Mouse (Mus musculus): ENCODE results near the gene Mrpl43. TPM values are rescaled to one million over a fixed set of nuclear protein-coding genes. Genes with fewer than 3 reads are reported as not detected.

The Mrpl43 gene
- total and polyA plus RNA-seq, 3 experiments, result 45.6 to 64.7 (median 53.6) TPM

DNA sequence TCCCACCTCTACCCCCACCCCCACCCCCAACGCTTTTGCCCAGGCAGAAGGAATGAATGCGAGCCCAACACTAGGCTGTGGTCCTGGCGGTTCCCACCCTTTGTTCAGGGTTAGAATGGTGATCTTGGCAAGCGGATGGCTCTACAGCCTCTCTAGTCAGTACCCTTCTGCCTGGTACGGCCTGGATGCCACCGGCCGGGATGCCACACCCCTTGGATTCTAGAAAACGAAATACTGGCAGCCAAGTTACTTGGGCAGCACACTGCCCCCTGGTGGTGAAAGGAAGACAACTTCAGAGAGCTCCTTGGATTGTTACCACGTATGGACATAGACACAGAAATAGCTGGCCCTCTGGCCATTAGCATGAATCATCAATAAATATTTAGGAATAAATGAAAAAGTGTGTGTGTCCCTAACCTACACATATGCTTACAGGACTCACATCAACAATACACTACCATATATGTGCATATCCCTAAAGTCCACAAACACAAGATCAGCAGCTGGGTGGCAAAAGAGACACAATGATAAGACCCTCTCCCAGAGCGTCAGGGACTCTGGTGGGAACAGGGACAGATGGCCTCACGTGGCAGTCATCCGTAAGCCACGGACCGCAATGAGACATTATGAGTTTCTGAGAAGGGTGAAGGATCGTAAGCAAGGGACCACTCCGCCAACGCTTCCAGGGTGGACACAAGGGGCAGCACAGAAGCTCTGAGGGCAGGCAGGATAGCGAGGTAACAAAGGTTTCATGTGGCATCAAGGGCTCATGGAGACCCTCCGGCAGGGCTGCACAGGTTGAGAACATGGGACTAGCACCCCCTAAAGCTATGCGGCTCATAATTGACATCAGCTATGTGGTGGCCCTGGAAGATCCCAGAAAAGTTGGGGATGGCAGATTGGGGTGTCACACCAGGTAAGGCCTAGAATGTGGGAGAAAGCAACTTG lies 24.8 kb upstream of the Mrpl43 start:
- Histone ChIP-seq H3K9ac (ENCODE audit: low read depth, low read length) (peak overlapping the region; percentile 62), H3K36me3 (ENCODE audit: control insufficient read depth, insufficient read depth, low read length) (peaks cover 8% of the 10 kb centered on the region; the same call in 1 of the 2 replicates), H3K27ac (no peak overlapping the region), H3K4me1 (ENCODE audit: control insufficient read depth, insufficient read depth, low read length) (peaks cover 22% of the 10 kb centered on the region), H3K79me2 (replicated peaks; ENCODE audit: control insufficient read depth, insufficient read depth, low read length) (no peaks in the 10 kb centered on the region), H3K27me3 (ENCODE audit: control insufficient read depth, insufficient read depth, low read length) (no peaks in the 10 kb centered on the region), H3K4me3 (peak overlapping the region; percentile 36; the same call in 1 of the 2 replicates)
- 39% methylated on average over 20 of the region's 20 CpGs for WGBS
- intact Hi-C loops (cut with DNase I), result loop anchor here (1.0 to 10.0 kb wide), 2 partner anchors 18 to 446 kb away; no protein-coding TSS in a partner anchor
- peak; percentile 76 to 78 for DNase-seq
- TF ChIP-seq EP300 (IDR thresholded peaks at IDR 0.05; ENCODE audit: insufficient read depth, low read depth, low read length), result 0 out of 2 replicates have a peak, but pooled peaks have one; percentile 22
- TF ChIP-seq CTCF (IDR thresholded peaks at IDR 0.05), result peak; percentile 88
- TF ChIP-seq POLR2A (IDR thresholded peaks at IDR 0.05; ENCODE audit: insufficient read depth, low read depth, low read length), result no peak

DNA sequence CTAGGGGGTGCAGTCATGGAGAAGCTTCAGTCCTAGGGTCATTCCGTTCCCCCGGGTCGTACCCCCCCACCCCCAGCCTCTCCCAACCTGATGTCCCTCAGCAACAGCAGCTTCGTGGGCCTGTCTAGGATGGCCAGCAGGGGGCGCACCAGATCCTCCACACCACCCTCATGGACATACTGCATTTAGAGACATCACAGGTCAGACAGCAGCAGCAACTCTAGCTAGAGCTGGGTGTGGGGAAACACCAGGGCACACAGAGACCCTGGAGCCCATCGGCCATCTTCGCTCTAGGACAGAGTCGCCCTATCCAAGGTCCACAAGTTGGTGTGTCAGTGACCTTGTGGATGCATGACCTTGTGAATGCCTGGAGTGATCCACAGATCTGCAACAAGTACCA lies 23.9 kb upstream of the Mrpl43 start:
- Histone ChIP-seq H3K27ac (no peak overlapping the region), H3K4me1 (ENCODE audit: control insufficient read depth, insufficient read depth, low read length) (peaks cover 22% of the 10 kb centered on the region), H3K27me3 (ENCODE audit: control insufficient read depth, insufficient read depth, low read length) (no peaks in the 10 kb centered on the region), H3K79me2 (replicated peaks; ENCODE audit: control insufficient read depth, insufficient read depth, low read length) (no peaks in the 10 kb centered on the region), H3K9ac (ENCODE audit: low read depth, low read length) (no peak overlapping the region), H3K36me3 (ENCODE audit: control insufficient read depth, insufficient read depth, low read length) (peaks cover 8% of the 10 kb centered on the region; the same call in 1 of the 2 replicates), H3K4me3 (no peak overlapping the region)
- peak; percentile 68 to 75 for DNase-seq
- intact Hi-C loops (cut with DNase I), result loop anchor here (10.0 kb wide), 1 partner anchor 445 kb away; no protein-coding TSS in a partner anchor
- TF ChIP-seq POLR2A (IDR thresholded peaks at IDR 0.05; ENCODE audit: insufficient read depth, low read depth, low read length) (no peak), CTCF (IDR thresholded peaks at IDR 0.05) (peak; percentile 77), EP300 (IDR thresholded peaks at IDR 0.05; ENCODE audit: insufficient read depth, low read depth, low read length) (peak; percentile 55; the same call in 1 of the 2 replicates)
- 26% methylated on average over 8 of the region's 8 CpGs for WGBS

DNA sequence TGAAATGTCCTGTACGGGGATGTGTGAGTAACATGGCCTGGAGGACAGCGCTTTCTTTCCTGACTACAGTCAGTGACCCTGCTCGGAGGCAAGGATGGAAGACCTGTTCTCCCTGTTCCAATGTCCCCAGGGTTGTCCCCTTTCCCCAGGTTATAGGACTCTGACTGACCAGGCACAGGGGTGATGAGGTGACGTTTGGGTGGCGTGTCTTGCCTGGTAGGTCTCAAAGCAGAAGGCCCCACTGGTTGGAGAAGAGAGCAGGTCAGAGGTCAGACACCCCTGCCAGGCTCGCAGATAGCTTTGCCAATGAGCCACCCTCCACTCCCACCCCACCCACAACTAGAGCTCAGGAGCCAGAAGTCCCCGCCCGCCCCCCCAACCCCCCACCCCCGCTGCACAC lies 23.3 kb upstream of the Mrpl43 start:
- intact Hi-C loops (cut with DNase I), result no loop called here
- H3K36me3 ChIP-seq (ENCODE audit: control insufficient read depth, insufficient read depth, low read length), result peaks cover 8% of the 10 kb centered on the region; the same call in 1 of the 2 replicates
- no peaks in the 10 kb centered on the region for H3K27me3 ChIP-seq (ENCODE audit: control insufficient read depth, insufficient read depth, low read length)
- no peak overlapping the region for H3K27ac ChIP-seq
- TF ChIP-seq POLR2A (IDR thresholded peaks at IDR 0.05; ENCODE audit: insufficient read depth, low read depth, low read length) (no peak), EP300 (IDR thresholded peaks at IDR 0.05; ENCODE audit: insufficient read depth, low read depth, low read length) (no peak), CTCF (IDR thresholded peaks at IDR 0.05) (no peak)
- no peak overlapping the region for H3K4me3 ChIP-seq
- peaks cover 22% of the 10 kb centered on the region for H3K4me1 ChIP-seq (ENCODE audit: control insufficient read depth, insufficient read depth, low read length)
- no peak for DNase-seq
- 70% methylated on average over 9 of the region's 9 CpGs for WGBS
- no peak overlapping the region for H3K9ac ChIP-seq (ENCODE audit: low read depth, low read length)
- peaks cover 1% of the 10 kb centered on the region for H3K79me2 ChIP-seq (replicated peaks; ENCODE audit: control insufficient read depth, insufficient read depth, low read length)

DNA sequence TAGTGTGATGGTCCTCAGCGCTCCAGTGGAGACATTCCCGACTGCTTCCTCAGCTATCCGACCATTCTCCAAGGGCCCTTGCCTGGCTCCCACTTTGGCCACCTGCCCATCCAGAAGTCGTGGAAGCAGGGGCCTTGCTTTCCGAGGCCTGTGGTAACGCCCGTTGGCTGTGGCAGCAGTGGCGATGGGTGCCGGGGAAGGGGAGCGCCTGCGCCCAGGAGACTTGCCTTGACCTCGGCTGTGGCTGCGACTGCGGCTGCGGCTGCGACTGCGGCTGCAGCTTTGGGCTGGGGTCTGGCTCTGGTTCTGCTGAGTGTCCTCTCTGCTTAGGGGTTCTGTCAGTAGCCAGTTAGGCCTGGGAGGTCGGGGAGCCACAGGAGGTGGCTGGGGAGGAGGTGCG lies 22.5 kb upstream of the Mrpl43 start:
- intact Hi-C loops (cut with DNase I), result no loop called here
- peak overlapping the region; percentile 69 for H3K27ac ChIP-seq
- peaks cover 8% of the 10 kb centered on the region; the same call in 1 of the 2 replicates for H3K36me3 ChIP-seq (ENCODE audit: control insufficient read depth, insufficient read depth, low read length)
- no peak overlapping the region for H3K9ac ChIP-seq (ENCODE audit: low read depth, low read length)
- peaks cover 3% of the 10 kb centered on the region for H3K79me2 ChIP-seq (replicated peaks; ENCODE audit: control insufficient read depth, insufficient read depth, low read length)
- no peaks in the 10 kb centered on the region for H3K27me3 ChIP-seq (ENCODE audit: control insufficient read depth, insufficient read depth, low read length)
- no peak for DNase-seq
- H3K4me3 ChIP-seq, result no peak overlapping the region
- 59% methylated on average over 19 of the region's 19 CpGs for WGBS
- H3K4me1 ChIP-seq (ENCODE audit: control insufficient read depth, insufficient read depth, low read length), result peaks cover 22% of the 10 kb centered on the region
- TF ChIP-seq POLR2A (IDR thresholded peaks at IDR 0.05; ENCODE audit: insufficient read depth, low read depth, low read length) (no peak), EP300 (IDR thresholded peaks at IDR 0.05; ENCODE audit: insufficient read depth, low read depth, low read length) (no peak), CTCF (IDR thresholded peaks at IDR 0.05) (no peak)

DNA sequence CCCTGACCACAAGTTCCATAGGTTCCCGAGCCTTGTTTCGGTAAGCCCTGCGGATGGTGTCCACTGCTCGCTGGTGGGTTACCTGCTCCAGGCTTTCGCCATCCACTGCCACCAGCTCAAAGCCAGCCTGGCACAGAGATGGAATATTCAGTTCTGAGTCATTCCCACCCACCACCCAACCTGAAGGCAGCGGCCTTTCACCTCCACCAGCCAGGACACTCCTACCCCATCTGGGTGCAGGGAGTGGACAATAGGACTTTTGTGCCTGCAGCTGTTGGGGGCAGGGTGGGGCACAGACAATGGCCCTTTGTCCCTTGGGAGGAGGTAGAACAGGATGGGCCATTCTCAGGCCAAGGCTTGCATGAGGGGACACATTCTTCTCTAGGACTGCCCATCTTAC lies 21.6 kb upstream of the Mrpl43 start:
- intact Hi-C loops (cut with DNase I), result no loop called here
- no peaks in the 10 kb centered on the region for H3K27me3 ChIP-seq (ENCODE audit: control insufficient read depth, insufficient read depth, low read length)
- TF ChIP-seq POLR2A (IDR thresholded peaks at IDR 0.05; ENCODE audit: insufficient read depth, low read depth, low read length) (no peak; the same call in 1 of the 2 replicates), EP300 (IDR thresholded peaks at IDR 0.05; ENCODE audit: insufficient read depth, low read depth, low read length) (peak; percentile 72; the same call in 1 of the 2 replicates)
- peak overlapping the region; percentile 69 for H3K27ac ChIP-seq
- no peak overlapping the region for H3K9ac ChIP-seq (ENCODE audit: low read depth, low read length)
- H3K79me2 ChIP-seq (replicated peaks; ENCODE audit: control insufficient read depth, insufficient read depth, low read length), result peaks cover 4% of the 10 kb centered on the region
- peaks cover 8% of the 10 kb centered on the region; the same call in 1 of the 2 replicates for H3K36me3 ChIP-seq (ENCODE audit: control insufficient read depth, insufficient read depth, low read length)
- no peak overlapping the region for H3K4me3 ChIP-seq
- WGBS, result 83% methylated on average over 6 of the region's 6 CpGs
- peaks cover 22% of the 10 kb centered on the region for H3K4me1 ChIP-seq (ENCODE audit: control insufficient read depth, insufficient read depth, low read length)
- peak; percentile 45 to 47 for DNase-seq

Measured in heart, adult 2 months (tissue).